Mouse (Mus musculus) left cerebral cortex, postnatal 10 days (tissue): ENCODE results near the gene Myrf. TPM values are rescaled to one million over a fixed set of nuclear protein-coding genes. Genes with fewer than 3 reads are reported as not detected.
"Not testable (repeated sequence)": the region's sequence is repeated elsewhere in the genome, so short reads cannot be mapped to it uniquely, and the experiment has no call there.

Source experiments
- DNase-seq, 2 experiments: peaks; one replicate each; pipeline ENCODE4 v3.0.0; 2021 to 2022; ENCODE audit warnings: low spot score in 2 of 2, mixed read lengths in 1 of 2; ENCODE audit errors: extremely low spot score in 1 of 2
- intact Hi-C: fragments of 180-260 bp; cut with DNase I; formaldehyde crosslinking; loops from one replicate; pipeline ENCODE4 v1.15.1; 2025
- microRNA-seq: library from miRNA; unstranded; fragments of <30 nt; microRNA quantifications from one replicate; pipeline ENCODE4 v1.2.0, GENCODE M21; 2022
- total RNA-seq, 2 experiments: library from RNA; stranded (reverse); gene quantifications; 2 replicates each; pipeline ENCODE4 v1.2.3; 2021

Gene Myrf
- total RNA-seq, 2 experiments from 2014 or later = 5.9 to 6.6 TPM

DNA sequence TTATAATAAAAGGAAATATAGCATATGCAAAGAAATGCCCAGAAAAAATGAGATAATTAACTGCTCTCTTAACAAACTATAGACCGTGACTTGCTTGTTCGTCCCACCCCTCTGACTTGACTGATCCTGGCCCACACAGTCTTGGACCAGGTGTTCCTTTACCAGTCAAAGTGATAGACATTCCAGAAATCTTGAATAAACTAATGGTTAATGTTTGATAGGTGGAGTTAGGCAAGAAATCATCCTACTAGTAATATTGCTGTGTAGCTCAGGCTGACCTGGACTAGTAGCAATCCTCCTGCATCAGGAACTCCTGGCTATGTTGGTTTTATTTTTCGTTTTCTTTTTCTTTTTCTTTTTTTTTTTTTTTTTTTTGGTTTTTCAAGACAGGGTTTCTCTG is 72.1 kb downstream of the Myrf start:
- intact Hi-C loops = no loop called here
- DNase-seq = no peak

- intact Hi-C loops = no loop called here
- DNase-seq = no peak
Observed at GRCm38 (mm10) chr19:10167951-10168350, 72.6 kb downstream of the Myrf start.

GRCm38 (mm10) chr19:10167112-10167511 is 73.4 kb downstream of the Myrf start:
- intact Hi-C loops = no loop called here
- no peak for DNase-seq

GRCm38 (mm10) chr19:10165928-10166327 is 74.6 kb downstream of the Myrf start:
- intact Hi-C loops, DNase-seq: not testable (repeated sequence)

DNA sequence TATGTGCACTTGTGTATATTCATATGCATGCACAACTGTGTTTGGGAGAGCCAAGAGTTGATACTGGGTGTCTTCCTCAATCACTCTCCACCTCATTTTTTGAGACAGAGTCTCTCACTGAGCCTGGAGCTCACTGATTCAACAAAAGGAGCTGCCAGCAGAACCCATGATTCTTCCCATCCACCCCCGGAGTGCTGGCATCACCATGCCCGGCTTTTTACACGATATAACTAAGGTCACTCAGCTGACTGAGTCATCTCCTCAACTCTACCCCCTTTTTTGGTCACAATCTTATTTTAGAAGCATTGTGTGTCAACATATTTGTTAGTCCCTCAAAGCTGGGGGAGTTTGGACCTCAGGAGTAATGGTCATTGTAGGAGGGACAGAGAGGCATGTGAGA is 76.7 kb downstream of the Myrf start:
- intact Hi-C loops = no loop called here
- no peak for DNase-seq

Small RNAs within 50 kb of the gene (microRNA-seq; reads per million reads assigned to microRNA genes)
- 0.86 reads per million for gene Mir6993

Other genes starting within 250 kb of the Myrf start
- gene Best1, start 239.1 kb downstream of the Myrf start, total RNA-seq = 1 to 10 TPM; 1.2 to 1.8 TPM
- gene Rab3il1, start 239.1 kb downstream of the Myrf start, total RNA-seq = 10 to 100 TPM in 1 of 2 experiments, 1 to 10 TPM in 1; 9.7 to 10.9 TPM
- 10 to 100 TPM; 49.0 to 49.5 TPM for gene Fads3, start 199.2 kb downstream of the Myrf start, total RNA-seq
- 100 to 1,000 TPM; 217 to 220 TPM for gene Fads2, start 139.0 kb downstream of the Myrf start, total RNA-seq
- 100 to 1,000 TPM; 157 to 167 TPM for gene Fads1, start 57.9 kb downstream of the Myrf start, total RNA-seq
- 10 to 100 TPM; 90.5 TPM for gene Tmem258, start 36.7 kb downstream of the Myrf start, total RNA-seq
- 10 to 100 TPM in 1 of 2 experiments, 1 to 10 TPM in 1; 10.0 to 10.8 TPM for gene Fen1, start 36.6 kb downstream of the Myrf start, total RNA-seq
- 10 to 100 TPM; 65.9 to 68.7 TPM for gene Dagla, start 64.1 kb upstream of the Myrf start, total RNA-seq
- 100 to 1,000 TPM; 240 to 248 TPM for gene Syt7, start 148.3 kb upstream of the Myrf start, total RNA-seq
- 10 to 100 TPM in 1 of 2 experiments, 1 to 10 TPM in 1; 8.7 to 13.3 TPM for gene Lrrc10b, start 216.7 kb upstream of the Myrf start, total RNA-seq
- gene Ppp1r32, start 242.2 kb upstream of the Myrf start, total RNA-seq = 1 to 10 TPM in 1 of 2 experiments, under 1 TPM in 1; 0.83 to 2.0 TPM